Mouse (Mus musculus) liver, embryonic 11.5 days (tissue): Measurements from ENCODE around the gene Phospho2. TPM values are rescaled to one million over a fixed set of nuclear protein-coding genes. Genes with fewer than 3 reads are reported as not detected.

Source experiments
- ATAC-seq: fragments of 200-750 bp; cut with Nextera tagmentation; replicated peaks from 2 replicates; pipeline ENCODE4 v1.8.0; 2017; ENCODE audit warnings: moderate number of reproducible peaks, mild to moderate bottlenecking, moderate TSS enrichment, moderate library complexity; ENCODE audit not compliant: low FRiP score
- DNase-seq: peaks from one replicate; pipeline ENCODE4 v3.0.0-alpha.2; 2017; ENCODE audit warnings: low spot score
- H3K27ac ChIP-seq: fragments of 300-500 bp; sonication (generic); 2 replicates; pipeline ENCODE4 v1.5.1; 2014; ENCODE audit warnings: mild to moderate bottlenecking, low read depth, low read length, control low read depth
- H3K27me3 ChIP-seq: fragments of 300-500 bp; sonication (generic); replicated peaks from 2 replicates; pipeline ENCODE4 v1.6.1; 2014; ENCODE audit warnings: low read length, mixed read lengths; ENCODE audit not compliant: control insufficient read depth, insufficient read depth
- H3K36me3 ChIP-seq: fragments of 300-500 bp; sonication (generic); 2 replicates; pipeline ENCODE4 v1.6.1; 2014; ENCODE audit warnings: mild to moderate bottlenecking, low read length, moderate library complexity, mixed read lengths; ENCODE audit not compliant: control insufficient read depth, insufficient read depth
- H3K4me1 ChIP-seq: fragments of 300-500 bp; sonication (generic); replicated peaks from 2 replicates; pipeline ENCODE4 v1.6.1; 2014; ENCODE audit warnings: low read length, mixed read lengths; ENCODE audit not compliant: control insufficient read depth, insufficient read depth
- H3K4me2 ChIP-seq: fragments of 300-500 bp; sonication (generic); 2 replicates; pipeline ENCODE4 v1.6.1; 2014; ENCODE audit warnings: mild to moderate bottlenecking, control low read depth, moderate library complexity
- H3K4me3 ChIP-seq: fragments of 300-500 bp; sonication (generic); 2 replicates; pipeline ENCODE4 v1.5.1; 2014; ENCODE audit warnings: low read depth, low read length, control low read depth
- H3K9ac ChIP-seq: fragments of 300-500 bp; sonication (generic); 2 replicates; pipeline ENCODE4 v1.6.1; 2014; ENCODE audit warnings: low read depth, low read length, control low read depth
- H3K9me3 ChIP-seq: fragments of 300-500 bp; sonication (generic); 2 replicates; pipeline ENCODE4 v1.6.1; 2016; ENCODE audit warnings: low read length, inconsistent platforms, mixed read lengths; ENCODE audit not compliant: control insufficient read depth
- WGBS: fragments of 180-500 bp; shearing (Covaris S2); extraction: QIAGEN DNeasy Blood & Tissue Kit; methylation state at CpG from one replicate; pipeline ENCODE4 v1.1.7; 2014; 5-methylcytosine and 5-hydroxymethylcytosine counted together
- polyA plus RNA-seq: library from polyadenylated mRNA; unstranded; fragments of >200 nt; fragmentation: Nextera tagmentation; extraction: Ambion mirVana; gene quantifications from 2 replicates; pipeline ENCODE4 v1.2.1, GENCODE M21; 2014

Phospho2 gene
- polyA plus RNA-seq, 1 experiment from 2014 or later: 25.2 TPM

- no peaks in the 10 kb centered on the region for H3K36me3 ChIP-seq
- H3K4me1 ChIP-seq: peaks cover 25% of the 10 kb centered on the region
- peak overlapping the region; percentile 40; the same call in 1 of the 2 replicates for H3K4me2 ChIP-seq
- peak overlapping the region; percentile 61 for H3K27ac ChIP-seq
- H3K4me3 ChIP-seq: no peak overlapping the region
- no peak overlapping the region for H3K9ac ChIP-seq
- no peaks in the 10 kb centered on the region for H3K27me3 ChIP-seq
- DNase-seq (no peak), ATAC-seq (peak; percentile 75)
- H3K9me3 ChIP-seq: no peaks in the 10 kb centered on the region
- WGBS: 64% methylated on average over 9 of the region's 9 CpGs
These were observed 29.1 kb downstream of the Phospho2 start for GRCm38 (mm10) chr2:69818350-69819085.

GRCm38 (mm10) chr2:69820201-69820600 is 30.8 kb downstream of the Phospho2 start:
- Histone ChIP-seq H3K9ac (no peak overlapping the region), H3K4me1 (peaks cover 32% of the 10 kb centered on the region), H3K9me3 (no peaks in the 10 kb centered on the region), H3K4me3 (no peak overlapping the region), H3K27ac (peak overlapping the region; percentile 75), H3K36me3 (no peaks in the 10 kb centered on the region), H3K4me2 (no peak overlapping the region), H3K27me3 (no peaks in the 10 kb centered on the region)
- DNase-seq (peak; percentile 29), ATAC-seq (no peak)
- 71% methylated on average over 1 of the region's 1 CpGs for WGBS

GRCm38 (mm10) chr2:69821711-69822110 is 32.3 kb downstream of the Phospho2 start, which contains the start of gene Klhl23:
Gene Klhl23 (plus strand): TSS chr2:69821944.
- WGBS: 3% methylated on average over 8 of the region's 8 CpGs
- DNase-seq (peak; percentile 61), ATAC-seq (peak; percentile 66)
- Histone ChIP-seq H3K9me3 (no peaks in the 10 kb centered on the region), H3K4me3 (peak within 1 kb of the TSS; percentile 85), H3K4me1 (peaks cover 27% of the 10 kb centered on the region), H3K9ac (peak within 1 kb of the TSS; percentile 85), H3K4me2 (peak within 1 kb of the TSS; percentile 60), H3K36me3 (peaks cover 9% of the 10 kb centered on the region), H3K27me3 (no peaks in the 10 kb centered on the region), H3K27ac (peak within 1 kb of the TSS; percentile 79)

- Histone ChIP-seq H3K9me3 (no peaks in the 10 kb centered on the region), H3K4me3 (peak overlapping the region; percentile 85), H3K27ac (peak overlapping the region; percentile 79), H3K9ac (peak overlapping the region; percentile 85), H3K4me1 (peaks cover 27% of the 10 kb centered on the region), H3K36me3 (peaks cover 12% of the 10 kb centered on the region), H3K4me2 (peak overlapping the region; percentile 60), H3K27me3 (no peaks in the 10 kb centered on the region)
- peak; percentile 71 for DNase-seq
- WGBS: under 1% methylated on average over 79 of the region's 80 CpGs
- ATAC-seq: peak; percentile 33
These were observed 33.1 kb downstream of the Phospho2 start for GRCm38 (mm10) chr2:69822361-69823128.

- peak; percentile 62 for DNase-seq
- H3K4me3 ChIP-seq: peak overlapping the region; percentile 85
- no peaks in the 10 kb centered on the region for H3K9me3 ChIP-seq
- H3K36me3 ChIP-seq: peaks cover 12% of the 10 kb centered on the region
- peak overlapping the region; percentile 85 for H3K9ac ChIP-seq
- H3K27ac ChIP-seq: peak overlapping the region; percentile 79
- ATAC-seq: peak; percentile 74
- no peaks in the 10 kb centered on the region for H3K27me3 ChIP-seq
- 2% methylated on average over 45 of the region's 45 CpGs for WGBS
- peaks cover 24% of the 10 kb centered on the region for H3K4me1 ChIP-seq
- H3K4me2 ChIP-seq: peak overlapping the region; percentile 60
These were observed 33.8 kb downstream of the Phospho2 start for GRCm38 (mm10) chr2:69823129-69823677.

GRCm38 (mm10) chr2:69825898-69826297 is 36.5 kb downstream of the Phospho2 start:
- no peak for DNase-seq
- Histone ChIP-seq H3K4me1 (peaks cover 17% of the 10 kb centered on the region), H3K9ac (no peak overlapping the region), H3K27me3 (no peaks in the 10 kb centered on the region), H3K4me2 (no peak overlapping the region), H3K36me3 (peaks cover 16% of the 10 kb centered on the region), H3K4me3 (no peak overlapping the region), H3K9me3 (no peaks in the 10 kb centered on the region), H3K27ac (no peak overlapping the region)
- 84% methylated on average over 10 of the region's 10 CpGs for WGBS
- no peak for ATAC-seq

GRCm38 (mm10) chr2:69826380-69826779 is 37.0 kb downstream of the Phospho2 start:
- DNase-seq: no peak
- no peak overlapping the region for H3K4me3 ChIP-seq
- no peak overlapping the region; the same call in 1 of the 2 replicates for H3K27ac ChIP-seq
- no peaks in the 10 kb centered on the region for H3K27me3 ChIP-seq
- peaks cover 19% of the 10 kb centered on the region for H3K36me3 ChIP-seq
- H3K4me1 ChIP-seq: peaks cover 17% of the 10 kb centered on the region
- WGBS: 78% methylated on average over 2 of the region's 2 CpGs
- H3K9ac ChIP-seq: no peak overlapping the region
- H3K4me2 ChIP-seq: no peak overlapping the region
- H3K9me3 ChIP-seq: no peaks in the 10 kb centered on the region
- no peak for ATAC-seq

- DNase-seq (no peak), ATAC-seq (no peak)
- H3K4me3 ChIP-seq: no peak overlapping the region
- peaks cover 17% of the 10 kb centered on the region for H3K4me1 ChIP-seq
- peaks cover 23% of the 10 kb centered on the region for H3K36me3 ChIP-seq
- no peak overlapping the region for H3K27ac ChIP-seq
- WGBS: 55% methylated on average over 7 of the region's 7 CpGs
- H3K9ac ChIP-seq: no peak overlapping the region
- no peaks in the 10 kb centered on the region for H3K27me3 ChIP-seq
- no peak overlapping the region for H3K4me2 ChIP-seq
- H3K9me3 ChIP-seq: no peaks in the 10 kb centered on the region
These were observed 38.6 kb downstream of the Phospho2 start for GRCm38 (mm10) chr2:69828031-69828430.
